Mouse (Mus musculus) midbrain, embryonic 15.5 days (tissue): ENCODE measurements at regions not wholly inside any gene's neighbourhood (a gene's known extent, or its start where the extent isn't known, plus 50 kb on each side); places are given as distances from the start of the nearest gene placed in this dataset.

Experiments used
- ATAC-seq: fragments of 200-750 bp; cut with Nextera tagmentation; replicated peaks from 2 replicates; pipeline ENCODE4 v1.8.0; 2017; ENCODE audit warnings: moderate TSS enrichment
- H3K27ac ChIP-seq: fragments of 300-500 bp; sonication (generic); 2 replicates; pipeline ENCODE4 v1.5.1; 2015; ENCODE audit warnings: mild to moderate bottlenecking, inconsistent platforms
- H3K27me3 ChIP-seq: fragments of 300-500 bp; sonication (generic); replicated peaks from 2 replicates; pipeline ENCODE4 v1.6.1; 2015; ENCODE audit warnings: inconsistent platforms
- H3K36me3 ChIP-seq: fragments of 300-500 bp; sonication (generic); replicated peaks from 2 replicates; pipeline ENCODE4 v1.6.1; 2015; ENCODE audit warnings: inconsistent platforms
- H3K4me1 ChIP-seq: fragments of 300-500 bp; sonication (generic); 2 replicates; pipeline ENCODE4 v1.6.1; 2015; ENCODE audit warnings: inconsistent platforms
- H3K4me2 ChIP-seq: fragments of 300-500 bp; sonication (generic); 2 replicates; pipeline ENCODE4 v1.6.1; 2015; ENCODE audit warnings: inconsistent platforms, mild to moderate bottlenecking, moderate library complexity
- H3K4me3 ChIP-seq: fragments of 300-500 bp; sonication (generic); 2 replicates; pipeline ENCODE4 v1.5.1; 2015; ENCODE audit warnings: mild to moderate bottlenecking, inconsistent platforms
- H3K9ac ChIP-seq: fragments of 300-500 bp; sonication (generic); 2 replicates; pipeline ENCODE4 v1.6.1; 2015; ENCODE audit warnings: mild to moderate bottlenecking, inconsistent platforms
- H3K9me3 ChIP-seq: fragments of 300-500 bp; sonication (generic); 2 replicates; pipeline ENCODE4 v1.6.1; 2016; ENCODE audit warnings: inconsistent platforms
- WGBS: fragments of 180-500 bp; shearing (Covaris S2); methylation state at CpG from one replicate; pipeline ENCODE4 v1.1.7; 2015; ENCODE audit warnings: mixed read lengths; 5-methylcytosine and 5-hydroxymethylcytosine counted together

DNA sequence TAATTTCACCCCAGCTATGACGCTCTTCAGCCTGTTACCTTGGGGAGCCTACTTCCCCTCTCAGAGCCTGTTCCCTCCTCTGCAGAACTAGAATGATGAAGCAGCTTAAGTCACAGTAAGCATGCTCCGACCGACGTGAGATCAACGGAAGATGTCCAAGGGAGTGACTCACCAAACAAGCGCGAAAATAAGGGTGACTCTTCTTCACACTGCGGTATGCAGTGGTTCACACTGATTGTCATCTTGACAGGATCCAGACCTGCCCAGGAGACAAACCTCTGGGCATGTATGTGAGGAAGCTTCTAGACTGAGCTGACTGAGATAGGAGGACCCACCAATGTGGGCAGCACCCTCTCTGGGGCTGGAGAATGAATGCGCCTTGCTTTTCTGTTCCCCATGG lies 116.3 kb upstream of the Tpm1 start:
- ATAC-seq, result no peak
- no peak overlapping the region for H3K27ac ChIP-seq
- WGBS, result 91% methylated on average over 9 of the region's 9 CpGs

DNA sequence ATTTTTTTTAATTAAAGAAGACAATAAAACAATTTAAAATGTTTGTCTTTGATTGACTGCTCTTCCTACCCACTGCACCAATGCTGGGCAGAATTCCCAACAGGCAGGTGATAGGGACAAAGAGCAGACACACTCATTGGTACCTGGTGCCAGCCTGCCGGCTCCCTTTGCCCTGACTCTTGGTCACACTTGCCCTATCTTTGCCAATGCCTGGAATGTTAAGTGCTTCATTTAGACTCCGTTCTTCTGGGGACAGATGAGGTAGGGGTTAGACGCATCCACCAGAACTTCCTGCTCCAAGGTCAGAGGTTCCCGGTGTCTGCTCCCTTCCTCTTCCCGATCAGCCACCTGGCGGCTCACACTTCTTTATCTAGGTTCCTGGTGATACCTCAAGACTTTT lies 114.5 kb upstream of the Tpm1 start:
- no peaks in the 10 kb centered on the region for H3K36me3 ChIP-seq
- H3K27ac ChIP-seq, result no peak overlapping the region
- no peaks in the 10 kb centered on the region for H3K4me1 ChIP-seq
- no peak overlapping the region for H3K4me2 ChIP-seq
- H3K4me3 ChIP-seq, result no peak overlapping the region
- H3K9ac ChIP-seq, result no peak overlapping the region
- WGBS, result 83% methylated on average over 6 of the region's 6 CpGs
- H3K27me3 ChIP-seq, result no peaks in the 10 kb centered on the region
- ATAC-seq, result no peak
- no peaks in the 10 kb centered on the region for H3K9me3 ChIP-seq

More for the DNA sequence above, 116.3 kb upstream of the Tpm1 start:
- no peak overlapping the region for H3K4me2 ChIP-seq
- no peaks in the 10 kb centered on the region for H3K9me3 ChIP-seq
- no peak overlapping the region for H3K4me3 ChIP-seq
- H3K4me1 ChIP-seq, result no peaks in the 10 kb centered on the region
- no peaks in the 10 kb centered on the region for H3K27me3 ChIP-seq
- H3K36me3 ChIP-seq, result no peaks in the 10 kb centered on the region
- H3K9ac ChIP-seq, result no peak overlapping the region

DNA sequence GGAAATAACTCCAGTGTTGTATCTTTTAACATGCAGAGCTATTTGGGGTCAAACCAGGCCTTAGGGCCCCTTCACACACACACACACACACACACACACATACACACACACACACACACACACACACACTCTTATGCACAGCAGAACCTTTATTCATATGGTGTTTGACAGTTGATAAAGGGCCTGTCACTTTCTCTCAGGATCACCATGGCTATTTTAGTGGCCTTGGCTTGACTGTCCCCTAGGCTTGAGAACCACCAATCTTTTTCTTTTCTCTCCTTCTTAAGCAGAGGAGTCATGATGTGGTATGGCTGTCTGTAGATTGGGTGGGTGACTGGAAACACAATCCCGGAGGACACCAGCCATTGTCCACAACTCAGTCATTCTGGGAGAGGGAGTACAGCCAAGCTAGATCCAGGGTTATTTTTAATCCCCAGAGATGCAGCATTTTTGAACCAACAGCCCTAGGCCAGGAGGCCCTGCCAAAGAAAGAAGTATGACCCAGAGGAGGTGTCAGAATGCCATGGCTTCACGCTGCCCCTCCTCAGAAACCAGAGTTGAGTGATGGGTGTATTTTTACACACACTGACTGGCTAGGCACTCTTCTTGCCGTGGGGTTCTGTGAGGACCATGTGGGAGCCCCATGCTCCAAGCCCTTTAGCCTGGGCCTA lies 111.7 kb upstream of the Tpm1 start:
- Histone ChIP-seq H3K4me2 (no peak overlapping the region), H3K27ac (no peak overlapping the region), H3K36me3 (no peaks in the 10 kb centered on the region), H3K9me3 (no peaks in the 10 kb centered on the region), H3K4me3 (no peak overlapping the region), H3K4me1 (no peaks in the 10 kb centered on the region), H3K27me3 (no peaks in the 10 kb centered on the region), H3K9ac (no peak overlapping the region)
- no peak for ATAC-seq
- 90% methylated on average over 3 of the region's 3 CpGs for WGBS

DNA sequence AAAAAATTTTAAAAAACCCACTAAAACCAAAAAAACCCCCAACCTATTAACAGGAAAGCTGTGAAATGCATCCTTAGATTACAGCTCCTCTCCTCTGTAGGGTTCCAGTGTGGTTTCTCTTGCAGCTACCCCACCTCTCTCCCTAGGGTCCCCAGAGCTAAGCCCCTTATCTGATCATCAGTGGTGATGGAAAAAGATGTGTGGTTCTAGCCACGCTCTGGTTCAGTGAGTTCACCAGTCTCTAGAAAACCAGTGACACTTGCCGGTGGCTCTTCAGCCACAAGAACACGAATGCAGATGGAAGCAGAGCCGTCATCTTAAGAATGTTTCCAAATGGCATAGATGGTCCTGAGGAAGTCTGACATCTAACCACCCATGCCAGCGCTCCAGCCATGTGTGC lies 111.1 kb upstream of the Tpm1 start:
- WGBS, result 95% methylated on average over 5 of the region's 5 CpGs
- Histone ChIP-seq H3K36me3 (no peaks in the 10 kb centered on the region), H3K9me3 (no peaks in the 10 kb centered on the region), H3K27ac (no peak overlapping the region), H3K9ac (no peak overlapping the region), H3K4me2 (no peak overlapping the region), H3K27me3 (no peaks in the 10 kb centered on the region), H3K4me3 (no peak overlapping the region), H3K4me1 (no peaks in the 10 kb centered on the region)
- no peak for ATAC-seq

DNA sequence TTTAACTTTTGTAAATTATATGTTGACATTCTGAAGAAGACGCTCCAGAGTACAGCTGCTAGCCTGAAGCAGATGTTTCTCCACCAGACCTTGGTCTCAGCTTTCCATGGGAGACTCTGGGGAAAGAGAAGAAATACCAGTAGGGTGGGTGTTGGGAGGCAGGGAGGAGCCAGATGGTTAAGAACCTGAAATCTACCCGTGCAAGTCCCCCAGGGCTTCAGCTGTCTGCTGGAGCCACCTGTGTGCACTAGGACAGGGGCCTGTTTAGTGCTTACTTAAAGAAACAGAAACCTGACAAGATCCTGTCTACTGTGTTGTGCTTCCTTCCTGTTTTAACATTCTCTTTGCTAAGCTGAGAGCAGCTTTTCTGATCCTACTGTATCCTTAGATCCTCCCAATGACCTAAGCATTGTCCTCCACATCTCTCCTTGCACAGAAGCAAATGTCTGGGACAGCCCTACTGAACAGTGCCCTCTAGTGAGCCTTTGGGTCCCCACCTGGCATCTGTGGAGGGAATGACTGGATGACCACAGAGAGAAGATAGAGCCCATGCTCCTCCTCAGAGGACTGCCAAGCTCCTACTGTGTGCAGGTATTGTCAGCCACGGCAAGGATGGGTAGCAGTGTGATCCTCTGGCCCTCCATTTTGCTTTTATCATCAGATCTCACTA lies 107.5 kb upstream of the Tpm1 start:
- WGBS, result 63% methylated on average over 3 of the region's 3 CpGs
- Histone ChIP-seq H3K4me1 (no peaks in the 10 kb centered on the region), H3K4me2 (no peak overlapping the region), H3K4me3 (no peak overlapping the region), H3K36me3 (no peaks in the 10 kb centered on the region), H3K27ac (no peak overlapping the region), H3K27me3 (no peaks in the 10 kb centered on the region), H3K9me3 (no peaks in the 10 kb centered on the region), H3K9ac (no peak overlapping the region)
- no peak for ATAC-seq

DNA sequence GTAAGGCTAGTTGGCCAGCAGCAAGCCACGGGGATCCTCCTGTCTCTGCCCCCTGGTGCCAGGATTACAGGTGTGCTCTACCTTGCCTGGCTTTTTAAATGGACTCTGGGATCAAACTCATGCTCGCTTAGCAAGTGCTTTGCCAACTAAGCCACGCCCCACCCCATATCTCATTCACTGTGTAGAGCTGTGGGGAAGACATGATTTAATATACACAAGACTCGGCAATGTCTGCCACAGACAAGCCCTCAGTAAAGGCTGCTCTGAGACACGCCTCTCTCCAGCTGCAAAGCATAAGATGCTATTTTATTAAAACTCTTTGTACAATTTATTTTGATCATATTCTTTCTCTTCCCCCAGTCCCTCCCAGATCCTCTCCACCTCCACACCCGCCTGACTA lies 104.9 kb upstream of the Tpm1 start:
- H3K9me3 ChIP-seq, result no peaks in the 10 kb centered on the region
- H3K36me3 ChIP-seq, result no peaks in the 10 kb centered on the region
- no peak overlapping the region for H3K27ac ChIP-seq
- no peak overlapping the region for H3K4me3 ChIP-seq
- H3K9ac ChIP-seq, result no peak overlapping the region
- no peaks in the 10 kb centered on the region for H3K4me1 ChIP-seq
- H3K4me2 ChIP-seq, result no peak overlapping the region
- no peaks in the 10 kb centered on the region for H3K27me3 ChIP-seq
- ATAC-seq, result no peak
- WGBS, result 89% methylated on average over 6 of the region's 6 CpGs

DNA sequence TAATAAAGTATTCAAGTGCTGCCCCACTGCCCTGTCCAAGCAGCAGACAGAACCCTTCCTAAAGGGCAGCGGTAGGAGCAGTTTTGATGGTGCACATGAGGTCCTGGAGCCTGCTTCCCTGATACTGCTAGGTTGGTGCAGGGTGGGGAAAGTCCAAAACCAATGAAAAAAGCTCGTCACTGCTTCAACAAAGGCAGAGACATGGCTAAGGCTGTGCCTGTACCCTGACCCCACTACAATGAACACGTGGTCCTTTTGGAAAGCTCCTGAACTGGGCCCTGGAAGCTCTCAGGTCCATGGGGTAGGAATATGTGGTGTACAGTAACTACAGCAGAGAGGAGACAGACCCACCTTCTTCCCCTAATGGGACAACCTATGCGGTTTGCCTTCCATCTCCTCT lies 104.1 kb upstream of the Tpm1 start:
- no peaks in the 10 kb centered on the region for H3K27me3 ChIP-seq
- H3K4me2 ChIP-seq, result no peak overlapping the region
- H3K36me3 ChIP-seq, result no peaks in the 10 kb centered on the region
- H3K9me3 ChIP-seq, result no peaks in the 10 kb centered on the region
- H3K9ac ChIP-seq, result no peak overlapping the region
- H3K4me3 ChIP-seq, result no peak overlapping the region
- no peaks in the 10 kb centered on the region for H3K4me1 ChIP-seq
- WGBS, result 92% methylated on average over 4 of the region's 4 CpGs
- ATAC-seq, result no peak
- H3K27ac ChIP-seq, result no peak overlapping the region

DNA sequence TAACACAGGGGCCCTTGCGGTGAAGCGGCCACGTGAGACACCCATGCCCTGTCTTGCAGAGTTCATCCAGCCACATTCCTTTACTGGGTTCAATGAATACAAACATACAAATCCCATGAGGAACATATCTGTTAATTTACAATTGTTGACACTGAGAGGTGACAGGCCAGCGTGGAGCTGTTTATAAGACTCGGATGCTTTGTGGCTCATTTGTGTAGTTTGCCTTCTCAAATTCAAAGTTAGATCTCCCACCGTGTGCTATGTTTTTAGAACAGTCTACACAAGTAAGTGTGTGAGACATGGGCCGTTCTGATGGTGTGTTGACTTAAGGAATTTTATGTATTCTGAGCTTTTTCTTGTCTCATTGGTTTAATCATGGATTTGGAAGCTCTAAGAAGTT lies 98.5 kb upstream of the Tpm1 start:
- H3K4me2 ChIP-seq, result no peak overlapping the region
- no peak overlapping the region for H3K4me3 ChIP-seq
- WGBS, result 82% methylated on average over 7 of the region's 7 CpGs
- no peak for ATAC-seq
- no peaks in the 10 kb centered on the region for H3K9me3 ChIP-seq
- H3K27me3 ChIP-seq, result no peaks in the 10 kb centered on the region
- H3K4me1 ChIP-seq, result no peaks in the 10 kb centered on the region
- no peak overlapping the region for H3K27ac ChIP-seq
- no peaks in the 10 kb centered on the region for H3K36me3 ChIP-seq
- H3K9ac ChIP-seq, result no peak overlapping the region

DNA sequence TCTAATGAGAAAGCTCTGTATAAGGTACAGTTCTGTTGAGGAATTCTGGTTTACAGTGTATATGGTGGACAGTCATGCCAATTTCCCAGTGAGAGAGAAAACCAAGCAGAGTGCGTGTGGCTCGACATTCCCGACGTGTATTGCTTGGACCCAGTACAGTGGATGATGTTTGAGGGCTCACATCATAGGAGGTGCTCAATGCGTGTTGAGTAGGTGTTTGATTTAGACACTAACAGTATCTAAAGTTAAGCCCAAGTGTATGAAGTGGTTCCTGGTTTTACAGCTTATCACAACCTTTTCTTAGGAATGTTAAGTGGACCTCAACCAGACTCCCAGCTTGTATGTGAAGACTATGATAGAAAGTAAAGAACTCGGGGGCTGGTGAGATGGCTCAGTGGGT lies 96.2 kb upstream of the Tpm1 start:
- Histone ChIP-seq H3K4me3 (no peak overlapping the region), H3K4me2 (no peak overlapping the region), H3K27me3 (no peaks in the 10 kb centered on the region), H3K4me1 (no peaks in the 10 kb centered on the region), H3K9me3 (no peaks in the 10 kb centered on the region), H3K27ac (no peak overlapping the region), H3K9ac (no peak overlapping the region), H3K36me3 (no peaks in the 10 kb centered on the region)
- ATAC-seq, result no peak
- 92% methylated on average over 6 of the region's 6 CpGs for WGBS

DNA sequence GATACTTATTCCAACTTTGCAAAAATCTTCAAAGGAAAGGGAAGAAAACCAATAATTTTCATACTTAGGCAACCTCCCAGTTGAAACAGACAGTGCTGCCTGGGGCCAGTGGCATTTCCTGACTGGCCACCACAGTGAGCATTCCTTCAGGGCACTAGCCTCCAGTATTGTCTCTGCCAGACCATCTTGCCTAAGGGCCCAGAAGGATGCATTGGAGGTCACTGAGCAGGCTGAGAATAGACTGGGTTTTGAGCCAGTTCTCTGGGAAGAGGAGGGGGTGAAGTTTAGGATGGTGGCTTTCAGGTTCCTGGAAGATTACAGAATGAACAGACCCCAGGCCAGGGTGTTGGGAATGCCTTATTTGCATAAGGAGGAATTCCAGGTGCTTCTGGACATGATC lies 95.3 kb upstream of the Tpm1 start:
- ATAC-seq, result no peak

DNA sequence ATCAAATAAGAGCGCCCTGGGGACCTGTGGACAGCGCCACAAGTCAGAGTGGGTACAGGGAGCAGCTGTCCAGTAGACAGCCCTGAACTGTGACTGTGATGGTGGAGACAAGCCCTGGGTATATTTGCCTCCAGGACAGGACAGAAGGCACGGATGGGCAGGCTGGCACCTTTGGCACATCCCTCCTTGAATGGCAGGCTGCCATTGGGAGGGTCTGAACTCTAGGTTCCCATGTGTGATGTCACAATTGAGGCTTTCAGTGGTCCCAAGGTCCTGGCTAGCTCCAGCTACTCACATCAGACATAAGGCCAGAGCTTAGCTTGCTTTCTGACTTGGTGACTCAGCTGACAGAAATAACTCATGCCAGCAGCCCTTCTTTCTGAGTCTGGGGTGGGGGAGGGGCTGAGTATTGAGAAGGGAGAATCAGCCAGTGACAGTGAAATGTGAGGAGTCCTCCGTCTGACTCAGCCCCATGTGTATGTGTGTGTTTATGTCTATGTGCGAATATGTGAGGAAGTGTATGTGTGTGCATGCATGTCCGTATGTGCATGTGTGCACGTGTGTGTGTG lies 91.2 kb upstream of the Tpm1 start:
- no peaks in the 10 kb centered on the region for H3K9me3 ChIP-seq
- H3K4me3 ChIP-seq, result no peak overlapping the region
- 71% methylated on average over 7 of the region's 7 CpGs for WGBS
- no peak overlapping the region for H3K4me2 ChIP-seq
- H3K4me1 ChIP-seq, result no peaks in the 10 kb centered on the region; the same call in 1 of the 2 replicates
- H3K27me3 ChIP-seq, result no peaks in the 10 kb centered on the region
- no peak for ATAC-seq
- no peaks in the 10 kb centered on the region for H3K36me3 ChIP-seq
- no peak overlapping the region for H3K9ac ChIP-seq
- H3K27ac ChIP-seq, result no peak overlapping the region

More for the DNA sequence above, 95.3 kb upstream of the Tpm1 start:
- Histone ChIP-seq H3K4me3 (no peak overlapping the region), H3K27me3 (no peaks in the 10 kb centered on the region), H3K4me2 (no peak overlapping the region), H3K27ac (no peak overlapping the region), H3K9me3 (no peaks in the 10 kb centered on the region), H3K9ac (no peak overlapping the region), H3K4me1 (no peaks in the 10 kb centered on the region), H3K36me3 (no peaks in the 10 kb centered on the region)

DNA sequence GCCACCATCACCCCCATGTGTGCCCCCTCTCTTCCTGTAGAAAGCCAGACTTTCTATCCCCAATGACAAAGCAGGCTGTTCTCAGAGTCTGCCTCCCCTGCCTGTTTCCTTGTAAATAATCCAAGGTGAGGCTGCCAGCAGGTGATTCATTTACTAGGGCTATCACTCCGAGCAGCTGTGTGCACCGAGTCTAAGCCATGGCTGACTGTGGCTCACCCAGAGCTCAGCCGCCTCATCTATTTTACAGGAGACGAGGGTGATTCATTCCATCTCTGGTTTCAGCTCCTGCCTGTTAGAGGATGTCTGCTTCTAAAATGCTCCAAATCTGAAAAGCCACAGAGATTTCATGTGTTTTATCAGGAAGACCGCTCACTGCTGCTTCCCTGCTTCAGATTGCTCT lies 88.5 kb upstream of the Tpm1 start:
- H3K27ac ChIP-seq, result 0 out of 2 replicates have a peak overlapping the region, but pooled peaks have one; percentile 34
- H3K4me3 ChIP-seq, result no peak overlapping the region
- no peaks in the 10 kb centered on the region for H3K9me3 ChIP-seq
- no peaks in the 10 kb centered on the region for H3K27me3 ChIP-seq
- no peak for ATAC-seq
- H3K4me2 ChIP-seq, result no peak overlapping the region
- no peak overlapping the region for H3K9ac ChIP-seq
- WGBS, result 69% methylated on average over 5 of the region's 5 CpGs
- H3K36me3 ChIP-seq, result no peaks in the 10 kb centered on the region
- no peaks in the 10 kb centered on the region; the same call in 1 of the 2 replicates for H3K4me1 ChIP-seq

DNA sequence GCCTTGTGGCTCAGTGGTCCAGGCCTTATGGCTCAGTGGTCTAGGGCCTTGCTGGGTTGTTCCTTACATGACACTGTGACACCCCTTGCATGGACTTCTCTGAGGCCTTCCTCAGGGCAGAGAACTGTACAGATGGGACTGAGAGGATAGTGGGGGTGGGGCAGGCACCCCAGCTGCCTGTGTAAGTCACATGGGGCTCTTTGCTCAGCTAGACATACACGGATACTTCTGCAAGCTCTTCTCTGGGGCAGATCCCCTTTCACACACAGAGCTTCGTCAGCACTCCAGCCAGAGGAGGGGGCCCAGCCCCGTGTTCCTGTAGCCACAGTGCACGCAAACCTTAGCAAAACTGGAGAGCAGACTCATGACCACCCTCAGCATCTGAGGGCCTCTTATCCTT lies 87.9 kb upstream of the Tpm1 start:
- no peaks in the 10 kb centered on the region; the same call in 1 of the 2 replicates for H3K4me1 ChIP-seq
- no peaks in the 10 kb centered on the region for H3K27me3 ChIP-seq
- H3K27ac ChIP-seq, result no peak overlapping the region
- no peaks in the 10 kb centered on the region for H3K36me3 ChIP-seq
- no peak overlapping the region for H3K4me3 ChIP-seq
- no peak overlapping the region for H3K4me2 ChIP-seq
- ATAC-seq, result no peak
- no peak overlapping the region for H3K9ac ChIP-seq
- H3K9me3 ChIP-seq, result no peaks in the 10 kb centered on the region
- 61% methylated on average over 4 of the region's 4 CpGs for WGBS
